Mouse (Mus musculus): Measurements from ENCODE around the gene Etl4. TPM values are rescaled to one million over a fixed set of nuclear protein-coding genes. Genes with fewer than 3 reads are reported as not detected.
"Not testable (repeated sequence)": the region's sequence is repeated elsewhere in the genome, so short reads cannot be mapped to it uniquely, and the experiment has no call there.

The Etl4 gene
- total RNA-seq, 2 experiments from 2014 or later: 57.5 to 85.3 TPM

DNA sequence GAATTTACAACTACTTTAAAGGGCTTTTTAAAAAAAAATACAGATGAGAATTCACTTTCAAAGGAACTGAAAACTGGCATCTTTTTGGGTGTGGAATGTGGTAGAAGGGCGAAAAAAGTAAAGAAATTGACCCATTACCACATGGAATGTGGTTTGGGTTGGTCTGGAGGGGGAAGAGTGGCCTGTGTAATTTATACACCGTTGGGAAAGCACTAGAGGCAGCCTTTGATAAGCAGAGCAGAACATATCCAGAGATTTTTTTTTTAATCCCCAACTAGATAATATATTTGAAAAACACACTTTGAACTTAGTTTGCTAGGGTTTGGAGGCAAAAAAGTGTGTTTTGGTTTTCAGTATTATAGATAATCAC, 382.1 kb downstream of the Etl4 start:
- DNase-seq: no peak
- no peak overlapping the region for H3K4me3 ChIP-seq
- H3K27ac ChIP-seq: no peak overlapping the region
- no peak for TF ChIP-seq CTCF (IDR thresholded peaks at IDR 0.05)
- intact Hi-C loops (cut with DNase I): no loop called here

DNA sequence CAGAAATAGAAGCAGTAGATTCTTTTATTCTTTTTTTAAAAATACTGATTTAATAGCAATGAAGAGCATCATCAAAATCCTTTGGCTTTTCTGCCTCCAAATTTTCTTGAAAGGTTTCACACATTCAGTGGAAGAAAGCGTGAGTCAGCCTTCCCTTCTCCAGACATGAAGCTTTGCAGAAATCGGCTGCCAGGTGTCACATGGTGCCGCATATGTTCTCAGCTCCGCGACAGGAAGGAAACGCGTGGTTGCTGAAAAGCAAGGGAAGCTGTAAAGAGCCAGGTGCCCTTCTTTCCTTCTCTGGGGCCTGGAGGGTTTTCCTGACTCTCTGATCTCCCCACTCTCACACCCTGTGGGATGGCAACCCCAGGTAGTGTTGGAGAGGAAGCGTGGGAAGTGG, 383.8 kb downstream of the Etl4 start:
- no peak for DNase-seq

DNA sequence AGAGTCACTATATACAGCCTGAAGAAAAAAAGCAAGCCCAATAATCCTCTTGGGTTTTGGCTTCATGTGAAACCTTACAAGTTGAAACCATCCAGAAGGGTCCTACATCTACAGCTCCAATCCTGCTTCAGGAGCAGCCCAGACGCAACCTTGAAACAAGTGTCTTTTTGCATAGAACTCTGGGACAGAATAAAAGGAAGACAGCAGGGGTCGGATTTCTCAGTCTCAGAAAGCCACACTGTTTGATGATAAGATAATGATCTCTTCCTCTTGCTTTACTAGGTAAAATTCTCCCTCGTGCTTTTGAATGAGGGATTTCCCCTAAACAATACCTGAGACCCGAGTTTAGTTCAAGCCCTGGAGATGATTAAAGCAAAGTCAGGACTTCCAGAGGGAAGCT, 385.0 kb downstream of the Etl4 start:
- no peak for DNase-seq
- no peak overlapping the region for H3K4me3 ChIP-seq
- no peak for TF ChIP-seq CTCF (IDR thresholded peaks at IDR 0.05)
- intact Hi-C loops (cut with DNase I): no loop called here
- H3K27ac ChIP-seq: no peak overlapping the region

More for the DNA sequence above, 383.8 kb downstream of the Etl4 start:
- no peak for TF ChIP-seq CTCF (IDR thresholded peaks at IDR 0.05)
- Histone ChIP-seq H3K4me3 (no peak overlapping the region), H3K27ac (no peak overlapping the region)
- intact Hi-C loops (cut with DNase I): no loop called here

DNA sequence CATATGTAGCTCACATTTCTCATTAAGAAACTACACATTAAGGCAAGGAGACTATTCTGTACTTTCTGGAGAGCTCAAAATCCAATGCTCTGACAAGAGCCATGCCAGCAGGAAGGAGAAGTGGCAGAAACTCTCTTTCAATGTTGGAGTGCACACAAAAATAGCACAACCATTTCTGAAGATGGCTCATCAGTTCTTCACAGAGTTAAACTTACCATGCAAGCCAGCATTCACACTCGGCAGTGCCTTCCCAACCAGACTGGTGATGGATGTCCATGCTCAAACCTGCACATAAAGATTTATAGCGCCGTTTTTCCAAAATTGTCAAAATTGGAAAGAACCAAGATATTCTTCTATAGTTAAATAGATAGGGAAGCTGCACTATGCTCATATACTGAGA, 392.9 kb downstream of the Etl4 start:
- Histone ChIP-seq H3K4me3 (no peak overlapping the region), H3K27ac (no peak overlapping the region)
- no peak for TF ChIP-seq CTCF (IDR thresholded peaks at IDR 0.05)
- intact Hi-C loops (cut with DNase I): no loop called here
- no peak for DNase-seq

DNA sequence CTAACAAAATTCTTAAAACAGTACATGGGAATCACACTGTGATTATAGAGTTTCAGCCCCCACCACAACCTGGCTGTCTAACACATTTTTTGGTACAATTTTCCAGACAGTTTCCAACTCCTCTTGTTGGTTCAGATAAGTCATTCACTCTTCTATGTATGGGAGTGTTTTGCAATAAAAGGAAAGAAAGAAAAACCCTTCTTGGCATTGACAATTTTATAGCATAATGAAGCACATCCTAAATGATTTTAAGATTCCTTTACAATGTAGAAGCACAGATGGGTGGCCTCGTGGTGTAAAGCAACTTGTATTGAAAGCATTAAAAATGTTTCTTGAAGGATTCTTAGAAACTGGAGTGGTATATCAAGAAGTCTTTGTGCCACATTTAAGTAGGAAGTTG, 415.4 kb downstream of the Etl4 start:
- intact Hi-C loops (cut with DNase I): no loop called here
- TF ChIP-seq CTCF (IDR thresholded peaks at IDR 0.05): no peak
- Histone ChIP-seq H3K4me3 (no peak overlapping the region), H3K27ac (no peak overlapping the region)
- no peak for DNase-seq

DNA sequence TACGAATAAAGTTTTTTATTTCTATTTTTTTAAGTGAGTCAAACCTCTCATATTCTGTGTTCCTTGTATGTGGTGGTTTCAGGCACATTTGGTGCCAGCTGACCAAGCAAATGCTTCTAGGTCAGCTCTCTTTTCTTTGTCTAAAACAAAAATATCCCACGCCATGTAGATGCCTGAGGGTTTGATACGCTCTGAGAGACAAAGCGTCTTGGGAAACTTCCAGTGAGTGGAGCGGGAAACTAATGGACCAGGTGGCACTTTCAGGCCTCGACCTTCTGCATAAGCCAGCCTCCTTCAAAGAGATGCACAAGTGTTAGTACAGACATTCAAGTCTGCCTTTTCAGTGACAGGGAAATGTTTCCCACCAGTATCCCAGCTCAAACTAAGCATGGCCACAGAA, 426.6 kb downstream of the Etl4 start:
- no peak for TF ChIP-seq CTCF (IDR thresholded peaks at IDR 0.05)
- Histone ChIP-seq H3K4me3 (no peak overlapping the region), H3K27ac (no peak overlapping the region)
- intact Hi-C loops (cut with DNase I): no loop called here
- no peak for DNase-seq

DNA sequence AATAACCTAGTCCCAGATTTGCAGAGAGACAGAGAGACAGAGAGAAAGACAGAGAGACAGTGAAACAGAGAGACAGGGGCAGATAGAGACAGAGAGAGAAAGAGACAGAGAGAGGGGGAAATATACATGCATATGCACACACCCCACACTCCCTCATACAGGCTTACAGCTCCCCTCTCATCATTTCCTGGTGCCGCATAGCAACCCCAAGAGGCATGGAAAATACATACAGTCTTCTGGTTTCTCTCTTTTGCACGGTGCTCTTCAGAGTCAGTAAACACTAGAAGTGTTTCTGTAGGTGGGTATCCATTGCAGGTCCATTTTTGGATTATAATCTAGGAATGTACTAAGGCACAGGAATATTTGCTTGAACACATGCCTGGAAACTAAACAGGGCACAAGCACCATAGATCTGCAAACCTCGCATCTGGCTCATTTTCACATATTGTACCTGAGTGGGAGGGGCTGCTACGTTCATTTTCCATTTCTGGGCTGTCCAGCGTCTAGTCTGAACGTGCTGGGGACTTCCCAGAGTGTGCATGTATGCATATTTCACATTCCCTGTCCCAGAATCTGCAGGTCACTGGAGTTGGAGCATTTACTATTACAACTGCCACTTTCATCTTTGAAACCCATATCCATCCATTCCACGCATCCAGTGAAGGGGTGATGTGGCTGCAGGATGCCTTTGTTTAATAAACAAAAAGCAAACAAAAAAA, 429.6 kb downstream of the Etl4 start:
- no peak for DNase-seq
- Histone ChIP-seq H3K27ac (no peak overlapping the region), H3K4me3 (peak overlapping the region; percentile 62)
- intact Hi-C loops (cut with DNase I): no loop called here
- no peak for TF ChIP-seq CTCF (IDR thresholded peaks at IDR 0.05)

DNA sequence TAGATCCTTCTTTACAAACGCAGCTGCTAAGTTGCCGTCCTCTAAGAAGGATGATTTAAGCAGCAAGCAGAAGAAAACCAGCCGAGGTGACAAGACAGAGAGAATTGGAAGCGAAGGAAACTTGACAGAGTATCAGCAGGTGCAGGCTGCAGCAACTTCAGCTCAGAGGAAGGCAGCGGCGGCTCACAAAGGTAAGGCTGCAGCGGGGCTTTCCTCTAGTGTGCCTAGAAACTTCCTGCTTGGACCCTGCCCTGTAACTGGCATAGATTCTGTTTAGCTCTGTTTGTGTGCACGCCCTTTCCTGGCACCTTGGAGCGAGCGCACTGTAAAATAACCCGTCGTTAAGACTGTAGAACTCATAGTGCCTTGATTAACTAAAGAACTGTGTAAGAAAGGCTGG, 430.3 kb downstream of the Etl4 start:
- intact Hi-C loops (cut with DNase I): no loop called here

DNA sequence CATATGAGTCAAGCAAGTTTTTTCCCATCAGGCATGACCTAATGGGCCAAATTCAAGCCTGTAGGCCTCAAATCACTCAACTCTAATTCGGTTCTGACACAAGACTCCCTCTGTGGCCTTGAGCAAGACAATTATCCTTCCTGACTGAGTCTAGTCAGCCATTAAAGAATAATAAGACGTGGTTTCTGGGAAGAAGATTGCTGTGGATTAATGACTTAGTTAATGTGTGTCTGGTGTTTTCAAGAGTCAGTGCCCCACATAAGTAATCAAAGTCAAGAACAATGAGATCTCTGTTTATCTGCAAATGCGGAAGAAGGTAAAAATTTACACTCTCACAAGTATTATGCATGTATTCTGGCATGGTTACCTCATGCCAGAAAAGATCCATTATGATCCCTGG, 437.3 kb downstream of the Etl4 start:
- intact Hi-C loops (cut with DNase I): no loop called here
- DNase-seq: no peak
- no peak overlapping the region for H3K4me3 ChIP-seq
- TF ChIP-seq CTCF (IDR thresholded peaks at IDR 0.05): no peak
- H3K27ac ChIP-seq: no peak overlapping the region

More for the DNA sequence above, 430.3 kb downstream of the Etl4 start:
- no peak overlapping the region for H3K27ac ChIP-seq
- TF ChIP-seq CTCF (IDR thresholded peaks at IDR 0.05): no peak
- no peak for DNase-seq
- peak overlapping the region; percentile 62 for H3K4me3 ChIP-seq

DNA sequence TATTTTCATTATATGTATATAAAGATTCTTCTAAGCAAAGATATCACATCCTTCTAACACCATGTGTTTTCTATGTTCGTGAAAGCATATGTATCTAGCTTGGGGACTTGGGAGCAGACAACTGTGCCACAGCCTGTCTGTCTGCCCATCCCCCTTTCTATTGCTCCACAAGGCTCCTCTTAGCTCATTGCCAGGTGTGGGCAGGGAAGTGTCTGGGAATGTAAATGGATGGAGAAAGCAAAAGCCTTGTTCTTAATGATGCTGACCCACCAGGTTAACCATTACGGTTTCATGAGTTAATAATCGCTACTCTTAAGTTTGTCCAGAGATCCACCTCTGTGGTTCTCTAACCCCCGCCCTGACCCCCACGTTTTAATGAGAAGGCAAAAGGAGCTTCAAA, 439.7 kb downstream of the Etl4 start:
- no peak overlapping the region for H3K4me3 ChIP-seq
- intact Hi-C loops (cut with DNase I): no loop called here
- DNase-seq: no peak
- no peak for TF ChIP-seq CTCF (IDR thresholded peaks at IDR 0.05)
- H3K27ac ChIP-seq: no peak overlapping the region

DNA sequence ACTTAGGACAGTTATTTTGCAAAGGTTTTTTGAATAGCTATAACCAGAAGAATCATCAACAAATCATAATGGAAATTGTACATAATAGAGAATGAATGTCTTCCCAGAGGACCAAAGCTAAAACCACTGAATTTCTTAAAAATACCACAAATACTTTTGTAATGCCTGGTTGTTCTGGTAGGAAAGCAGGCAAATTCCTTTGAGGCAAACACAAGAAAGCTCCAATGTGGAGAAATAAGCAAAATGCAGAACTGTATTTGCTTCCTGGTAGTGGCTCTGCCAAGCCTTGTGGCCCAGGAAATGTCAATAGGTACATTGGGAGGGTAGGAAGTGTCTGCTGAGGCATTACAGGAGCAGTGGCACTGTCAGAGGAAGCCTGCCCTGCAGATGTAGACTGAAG, 443.2 kb downstream of the Etl4 start:
- intact Hi-C loops (cut with DNase I): no loop called here
- TF ChIP-seq CTCF (IDR thresholded peaks at IDR 0.05): no peak
- Histone ChIP-seq H3K27ac (no peak overlapping the region), H3K4me3 (no peak overlapping the region)
- DNase-seq: no peak

DNA sequence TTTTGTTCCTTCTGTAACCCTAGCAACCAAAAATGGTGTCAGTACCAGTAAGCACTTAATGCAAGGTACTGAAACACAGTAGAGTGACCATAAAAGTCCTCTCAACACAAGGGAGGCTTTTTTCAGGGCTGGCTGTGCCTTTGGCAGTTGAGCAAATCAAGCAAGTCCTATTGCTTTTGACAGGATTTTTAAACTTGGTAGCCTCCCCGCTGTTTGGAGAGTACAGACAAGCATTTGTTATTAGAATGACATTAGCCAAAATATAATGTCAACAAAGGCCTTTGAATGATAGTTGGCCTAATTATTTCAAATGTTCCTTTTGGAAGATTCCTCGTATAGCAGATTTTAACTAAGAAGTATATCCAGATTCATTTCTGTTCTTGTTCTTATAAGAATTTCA, 467.4 kb downstream of the Etl4 start:
- no peak overlapping the region for H3K4me3 ChIP-seq
- intact Hi-C loops (cut with DNase I): no loop called here
- TF ChIP-seq CTCF (IDR thresholded peaks at IDR 0.05): no peak
- no peak overlapping the region for H3K27ac ChIP-seq
- DNase-seq: no peak

DNA sequence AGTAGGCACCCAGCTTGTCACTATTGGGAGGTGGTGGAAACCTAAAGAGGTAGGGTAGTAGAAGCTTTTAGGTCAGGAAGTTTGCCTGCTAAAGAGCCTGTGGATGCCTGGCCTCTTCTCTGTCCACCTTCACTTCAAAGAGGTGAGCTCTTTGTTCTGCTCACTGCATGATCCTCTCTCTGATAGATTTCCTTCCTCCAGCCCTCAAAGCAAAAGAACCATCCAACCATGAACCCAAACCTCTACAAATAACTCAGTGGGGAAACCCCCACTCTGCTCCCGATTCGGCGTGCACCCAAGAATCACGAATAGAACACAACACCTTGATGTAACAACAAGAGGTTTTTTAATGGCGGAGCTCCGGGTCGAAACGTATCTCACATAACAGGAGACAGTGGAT, 471.3 kb downstream of the Etl4 start:
- H3K27ac ChIP-seq; DNase-seq; intact Hi-C loops (cut with DNase I); H3K4me3 ChIP-seq: not testable (repeated sequence)

DNA sequence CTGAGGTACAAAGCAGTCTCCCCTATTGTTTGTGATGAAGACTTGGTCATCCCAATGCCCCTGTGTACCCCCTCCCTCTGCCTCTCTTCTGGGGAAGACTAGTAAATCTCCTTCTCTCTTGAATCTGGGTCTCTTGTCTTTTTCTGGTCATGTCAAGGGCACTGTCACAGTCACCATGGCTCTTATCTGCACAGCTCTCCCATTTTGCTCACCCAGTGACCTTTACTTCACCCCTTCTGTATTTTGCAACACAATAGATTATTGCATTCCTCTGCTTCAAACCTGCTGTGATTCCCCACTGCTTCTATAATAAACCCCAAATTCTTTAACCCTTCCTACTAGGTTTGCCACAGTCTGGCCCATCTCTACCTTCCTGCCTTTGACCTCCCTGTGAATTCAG, 484.5 kb downstream of the Etl4 start:
- Histone ChIP-seq H3K4me3 (no peak overlapping the region), H3K27ac (no peak overlapping the region)
- no peak for TF ChIP-seq CTCF (IDR thresholded peaks at IDR 0.05)
- intact Hi-C loops (cut with DNase I): no loop called here
- no peak for DNase-seq

All from gastrocnemius, adult 2 months (tissue).